Mouse (Mus musculus): Measurements from ENCODE around the gene Entpd2. TPM values are rescaled to one million over a fixed set of nuclear protein-coding genes. Genes with fewer than 3 reads are reported as not detected.

Gene Entpd2
- polyA plus RNA-seq, 1 experiment = not detected

DNA sequence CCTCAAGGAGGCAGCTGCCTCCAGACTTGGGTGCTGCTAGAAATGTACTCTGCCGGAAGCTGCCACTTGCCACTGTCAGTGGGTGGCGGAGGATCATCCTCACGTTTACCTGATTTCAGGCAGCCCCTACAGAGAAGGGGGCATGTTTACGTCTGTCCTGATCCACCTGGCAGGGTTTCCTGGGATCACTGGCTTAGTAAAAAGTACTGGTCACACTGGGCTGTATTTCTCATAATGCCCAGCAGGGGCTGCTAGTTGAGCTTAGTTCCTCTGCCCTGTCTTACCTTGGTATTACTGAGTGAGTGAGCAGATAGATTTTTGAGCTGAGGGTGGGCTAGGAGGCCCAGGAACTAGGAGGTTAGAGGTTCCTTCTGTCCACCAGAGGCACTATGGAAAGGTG lies 19.1 kb upstream of the Entpd2 start:
- Histone ChIP-seq H3K27ac (ENCODE audit: insufficient read depth, low read depth, low read length) (no peak overlapping the region), H3K4me3 (ENCODE audit: insufficient read depth, low read depth, low read length) (no peak overlapping the region), H3K4me1 (ENCODE audit: control insufficient read depth, insufficient read depth, low read length) (peaks cover 10% of the 10 kb centered on the region)
- TF ChIP-seq POLR2A (IDR thresholded peaks at IDR 0.05; ENCODE audit: insufficient read depth, low read depth, low read length) = no peak
- TF ChIP-seq CTCF (IDR thresholded peaks at IDR 0.05; ENCODE audit: insufficient read depth, low read depth, low read length) = no peak
- WGBS = 62% methylated on average over 4 of the region's 4 CpGs

DNA sequence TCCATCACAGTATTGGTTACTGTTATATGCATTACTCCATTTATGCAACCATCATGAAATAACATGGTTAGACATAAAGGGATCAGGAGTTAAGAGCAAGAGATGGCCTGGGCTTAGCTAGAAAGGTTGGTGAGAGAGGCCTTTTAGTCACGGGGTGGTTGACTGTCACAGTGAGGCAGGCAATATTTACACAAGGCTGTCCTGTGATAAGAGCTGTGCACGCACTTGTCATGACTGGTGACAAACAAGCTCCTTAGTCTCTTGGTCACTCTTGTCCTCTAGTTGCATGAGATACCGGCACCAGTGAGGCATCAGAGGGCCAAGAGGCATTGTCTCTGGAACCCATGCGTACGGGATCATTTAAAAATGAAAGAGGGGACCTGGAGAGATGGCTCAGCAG lies 11.2 kb upstream of the Entpd2 start:
- no peak overlapping the region for H3K27ac ChIP-seq (ENCODE audit: insufficient read depth, low read depth, low read length)
- 87% methylated on average over 5 of the region's 5 CpGs for WGBS
- H3K4me1 ChIP-seq (ENCODE audit: control insufficient read depth, insufficient read depth, low read length) = no peaks in the 10 kb centered on the region
- TF ChIP-seq POLR2A (IDR thresholded peaks at IDR 0.05; ENCODE audit: insufficient read depth, low read depth, low read length) (no peak), CTCF (IDR thresholded peaks at IDR 0.05; ENCODE audit: insufficient read depth, low read depth, low read length) (no peak)
- H3K4me3 ChIP-seq (ENCODE audit: insufficient read depth, low read depth, low read length) = no peak overlapping the region

DNA sequence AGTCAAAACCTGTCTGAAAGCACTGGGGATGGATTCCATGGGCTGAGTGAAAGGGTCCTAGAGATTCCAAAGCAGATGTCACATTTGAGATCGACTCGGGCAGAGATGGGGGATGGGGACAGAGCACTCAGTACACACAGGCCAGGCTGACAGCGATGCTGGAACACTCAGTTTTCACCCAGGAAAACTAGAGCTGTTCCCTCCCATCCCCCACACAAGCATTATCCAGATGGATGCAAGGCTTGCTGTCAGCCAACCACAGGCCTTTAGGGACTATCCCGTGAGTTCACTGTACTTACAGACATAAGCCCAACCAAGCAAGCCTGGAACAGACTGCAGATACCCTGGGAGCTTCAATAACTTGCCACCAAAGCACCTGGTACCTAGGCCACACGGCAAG lies 4.4 kb upstream of the Entpd2 start:
- TF ChIP-seq CTCF (IDR thresholded peaks at IDR 0.05; ENCODE audit: insufficient read depth, low read depth, low read length) (no peak), POLR2A (IDR thresholded peaks at IDR 0.05; ENCODE audit: insufficient read depth, low read depth, low read length) (no peak)
- 85% methylated on average over 5 of the region's 5 CpGs for WGBS
- peaks cover 12% of the 10 kb centered on the region for H3K4me1 ChIP-seq (ENCODE audit: control insufficient read depth, insufficient read depth, low read length)
- H3K27ac ChIP-seq (ENCODE audit: insufficient read depth, low read depth, low read length) = no peak overlapping the region
- H3K4me3 ChIP-seq (ENCODE audit: insufficient read depth, low read depth, low read length) = no peak overlapping the region

DNA sequence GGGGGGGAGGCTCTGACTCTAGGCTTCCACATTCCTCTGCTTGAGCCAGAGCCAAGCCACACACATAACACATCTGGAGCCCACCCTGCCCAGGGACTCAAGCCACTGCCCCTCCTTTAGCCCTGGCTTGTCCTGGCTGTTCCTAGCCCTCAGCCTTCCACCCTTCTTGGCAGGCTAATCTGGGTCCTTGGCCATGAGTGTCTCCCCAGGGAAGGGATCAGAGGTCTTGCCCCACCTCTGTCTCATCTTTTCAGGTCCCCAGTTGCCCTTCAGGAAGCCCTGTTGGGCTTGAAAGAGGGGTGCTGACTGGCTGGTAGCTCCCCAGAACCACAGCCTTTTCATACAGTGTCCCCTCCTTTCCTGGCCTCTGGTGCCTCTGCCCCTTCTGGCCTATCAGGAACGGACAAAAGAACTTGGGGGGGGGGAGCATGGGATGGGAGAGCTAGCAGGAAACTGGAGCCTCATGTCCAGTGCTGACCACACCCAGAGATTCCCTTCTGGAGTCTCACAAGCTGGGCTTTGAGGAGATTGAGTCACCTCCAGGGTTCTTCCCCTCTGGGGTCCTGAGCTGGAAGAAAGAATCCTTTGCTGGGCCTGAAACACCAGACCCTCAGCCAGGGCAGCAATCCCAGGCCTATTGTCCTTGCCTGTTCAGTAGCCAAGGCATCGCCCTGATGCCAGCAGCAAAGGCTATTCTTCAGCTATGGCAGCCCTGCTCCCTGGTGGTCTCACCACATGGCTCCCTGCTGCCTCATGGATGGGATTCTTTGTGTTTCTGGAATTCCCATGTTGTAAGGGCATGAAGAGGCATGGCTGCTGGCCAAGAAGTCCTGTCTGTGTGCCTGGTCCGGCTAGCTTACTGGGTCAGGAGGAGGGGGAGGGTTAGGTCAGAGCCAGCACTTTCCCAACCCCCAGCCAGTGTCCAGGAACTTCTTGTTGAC lies 1.1 kb upstream of the Entpd2 start:
- WGBS = 36% methylated on average over 3 of the region's 3 CpGs
- no peak overlapping the region for H3K4me3 ChIP-seq (ENCODE audit: insufficient read depth, low read depth, low read length)
- no peak overlapping the region for H3K27ac ChIP-seq (ENCODE audit: insufficient read depth, low read depth, low read length)
- H3K4me1 ChIP-seq (ENCODE audit: control insufficient read depth, insufficient read depth, low read length) = peaks cover 17% of the 10 kb centered on the region
- TF ChIP-seq CTCF (IDR thresholded peaks at IDR 0.05; ENCODE audit: insufficient read depth, low read depth, low read length) = no peak
- TF ChIP-seq POLR2A (IDR thresholded peaks at IDR 0.05; ENCODE audit: insufficient read depth, low read depth, low read length) = no peak

DNA sequence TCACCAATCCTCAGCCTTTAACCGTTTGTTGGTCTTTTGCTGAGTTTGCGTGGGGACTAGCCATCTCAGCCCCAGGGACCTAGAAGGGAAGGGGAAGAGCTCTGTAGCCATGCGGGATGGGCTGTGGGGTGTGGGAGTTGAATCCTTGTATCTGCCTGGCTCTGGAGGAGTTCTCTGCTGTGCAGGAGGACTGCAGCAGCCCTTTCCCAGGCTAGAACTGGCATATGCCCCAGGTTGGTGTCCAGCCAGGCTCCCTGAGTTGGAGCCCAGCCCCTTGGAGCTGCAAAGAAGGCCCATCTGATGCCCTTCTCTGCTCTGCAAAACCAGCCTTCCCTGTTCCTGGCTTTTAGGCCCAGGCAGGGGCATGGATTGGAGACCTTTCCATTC lies 916 bp downstream of the Entpd2 start:
- TF ChIP-seq CTCF (IDR thresholded peaks at IDR 0.05; ENCODE audit: insufficient read depth, low read depth, low read length) = no peak
- TF ChIP-seq POLR2A (IDR thresholded peaks at IDR 0.05; ENCODE audit: insufficient read depth, low read depth, low read length) = no peak
- H3K4me3 ChIP-seq (ENCODE audit: insufficient read depth, low read depth, low read length) = no peak overlapping the region
- no peak overlapping the region for H3K27ac ChIP-seq (ENCODE audit: insufficient read depth, low read depth, low read length)
- 42% methylated on average over 3 of the region's 3 CpGs for WGBS
- peaks cover 21% of the 10 kb centered on the region for H3K4me1 ChIP-seq (ENCODE audit: control insufficient read depth, insufficient read depth, low read length)

DNA sequence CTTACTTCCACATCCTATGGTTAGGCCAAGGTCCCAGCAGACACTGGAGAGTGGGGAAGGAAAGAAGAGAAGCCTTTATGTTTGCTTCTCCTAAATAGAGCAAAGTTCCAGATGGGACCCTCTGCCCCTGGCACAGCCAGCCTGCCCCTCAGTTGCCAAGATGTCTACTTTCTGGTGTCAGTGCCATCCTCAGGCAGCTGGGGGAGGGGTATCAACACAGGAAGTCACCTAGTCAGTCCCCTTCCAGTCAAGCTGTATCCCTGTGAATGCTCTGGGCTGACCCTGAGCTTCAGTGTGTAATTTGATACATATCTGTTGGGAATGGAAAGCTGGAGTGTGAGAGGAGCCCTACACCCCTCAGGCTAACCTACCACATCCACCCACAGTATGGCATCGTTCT lies 1.3 kb downstream of the Entpd2 start:
- no peak overlapping the region for H3K4me3 ChIP-seq (ENCODE audit: insufficient read depth, low read depth, low read length)
- TF ChIP-seq CTCF (IDR thresholded peaks at IDR 0.05; ENCODE audit: insufficient read depth, low read depth, low read length) (no peak), POLR2A (IDR thresholded peaks at IDR 0.05; ENCODE audit: insufficient read depth, low read depth, low read length) (no peak)
- peaks cover 21% of the 10 kb centered on the region for H3K4me1 ChIP-seq (ENCODE audit: control insufficient read depth, insufficient read depth, low read length)
- 69% methylated on average over 1 of the region's 1 CpGs for WGBS
- no peak overlapping the region for H3K27ac ChIP-seq (ENCODE audit: insufficient read depth, low read depth, low read length)

DNA sequence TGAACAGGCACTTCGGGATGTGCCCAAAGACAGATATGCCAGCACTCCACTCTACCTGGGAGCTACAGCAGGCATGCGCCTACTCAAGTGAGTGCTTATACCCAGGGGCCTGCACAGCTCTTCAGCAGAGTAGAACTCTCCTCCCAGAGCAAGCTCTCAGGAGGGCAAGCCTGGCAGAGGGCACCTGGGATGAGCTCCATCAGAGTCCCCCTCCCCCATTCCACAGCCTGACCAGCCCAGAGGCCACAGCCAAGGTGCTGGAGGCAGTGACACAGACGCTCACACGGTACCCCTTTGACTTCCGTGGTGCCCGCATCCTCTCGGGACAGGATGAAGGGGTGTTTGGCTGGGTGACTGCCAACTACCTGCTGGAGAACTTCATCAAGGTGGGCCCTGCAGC lies 2.4 kb downstream of the Entpd2 start:
- no peak overlapping the region for H3K27ac ChIP-seq (ENCODE audit: insufficient read depth, low read depth, low read length)
- H3K4me3 ChIP-seq (ENCODE audit: insufficient read depth, low read depth, low read length) = no peak overlapping the region
- 95% methylated on average over 7 of the region's 7 CpGs for WGBS
- TF ChIP-seq CTCF (IDR thresholded peaks at IDR 0.05; ENCODE audit: insufficient read depth, low read depth, low read length) = no peak
- TF ChIP-seq POLR2A (IDR thresholded peaks at IDR 0.05; ENCODE audit: insufficient read depth, low read depth, low read length) = no peak
- H3K4me1 ChIP-seq (ENCODE audit: control insufficient read depth, insufficient read depth, low read length) = peaks cover 25% of the 10 kb centered on the region

DNA sequence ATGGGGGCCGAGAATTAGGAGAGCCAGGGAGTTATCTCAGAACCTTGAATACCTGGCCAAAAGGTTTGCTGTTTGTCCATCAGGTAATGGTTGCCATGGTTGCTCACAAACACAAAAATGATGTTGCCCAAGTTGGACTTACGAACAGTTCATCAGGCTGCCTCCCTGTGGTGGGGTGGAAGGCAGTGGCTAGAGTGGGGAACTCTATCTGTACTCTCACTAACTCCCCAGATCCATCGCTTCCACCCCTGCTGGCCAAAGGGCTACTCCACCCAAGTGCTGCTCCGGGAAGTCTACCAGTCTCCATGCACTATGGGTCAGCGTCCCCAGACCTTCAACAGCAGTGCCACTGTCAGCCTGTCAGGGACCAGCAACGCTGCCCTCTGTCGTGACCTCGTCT lies 3.4 kb downstream of the Entpd2 start, which contains the start of gene Npdc1:
TSS of gene Npdc1 (plus strand) at position 301 of the 400 bp plus-strand sequence.
- H3K4me1 ChIP-seq (ENCODE audit: control insufficient read depth, insufficient read depth, low read length) = peaks cover 30% of the 10 kb centered on the region
- TF ChIP-seq CTCF (IDR thresholded peaks at IDR 0.05; ENCODE audit: insufficient read depth, low read depth, low read length) = no peak
- TF ChIP-seq POLR2A (IDR thresholded peaks at IDR 0.05; ENCODE audit: insufficient read depth, low read depth, low read length) = no peak
- no peak within 1 kb of the TSS for H3K27ac ChIP-seq (ENCODE audit: insufficient read depth, low read depth, low read length)
- no peak within 1 kb of the TSS for H3K4me3 ChIP-seq (ENCODE audit: insufficient read depth, low read depth, low read length)
- WGBS = 83% methylated on average over 8 of the region's 8 CpGs

DNA sequence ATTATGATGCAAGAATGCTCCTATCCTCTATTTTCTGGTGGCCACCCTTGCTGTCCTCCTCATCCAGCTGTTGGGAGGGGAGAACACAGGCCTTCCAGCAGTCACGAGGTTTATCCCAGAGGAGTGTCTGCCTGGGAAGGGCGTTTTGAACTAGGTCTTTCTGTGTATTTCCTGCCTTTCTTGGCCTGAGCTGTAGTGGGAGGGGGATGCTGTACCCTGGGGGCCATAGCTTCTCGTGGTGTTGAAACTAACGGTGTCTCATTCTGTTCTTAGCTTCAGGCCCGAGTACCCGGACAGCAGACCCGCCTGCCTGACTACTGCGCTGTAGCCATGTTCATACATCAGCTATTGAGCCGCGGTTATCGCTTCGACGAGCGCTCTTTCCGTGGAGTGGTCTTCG lies 4.6 kb downstream of the Entpd2 start:
- WGBS = 28% methylated on average over 16 of the region's 16 CpGs
- Histone ChIP-seq H3K4me3 (ENCODE audit: insufficient read depth, low read depth, low read length) (peak overlapping the region; percentile 34), H3K27ac (ENCODE audit: insufficient read depth, low read depth, low read length) (no peak overlapping the region), H3K4me1 (ENCODE audit: control insufficient read depth, insufficient read depth, low read length) (peaks cover 32% of the 10 kb centered on the region)
- TF ChIP-seq CTCF (IDR thresholded peaks at IDR 0.05; ENCODE audit: insufficient read depth, low read depth, low read length) = no peak
- TF ChIP-seq POLR2A (IDR thresholded peaks at IDR 0.05; ENCODE audit: insufficient read depth, low read depth, low read length) = no peak
